Mouse (Mus musculus) ES-E14 (cell line): ENCODE results near the gene Ldb2. TPM values are rescaled to one million over a fixed set of nuclear protein-coding genes. Genes with fewer than 3 reads are reported as not detected.

Experiments used
- DNase-seq: peaks from one replicate; pipeline ENCODE4 v3.0.0-alpha.2; 2013; ENCODE audit warnings: low read depth, low spot score
- H3K27ac ChIP-seq: 2 replicates; pipeline ENCODE4 v1.5.1; 2012; ENCODE audit warnings: low read depth, mild to moderate bottlenecking, low read length, moderate library complexity, mixed read lengths; ENCODE audit not compliant: poor library complexity, insufficient read depth, severe bottlenecking
- H3K36me3 ChIP-seq: 2 replicates; pipeline ENCODE4 v1.6.1; 2012; ENCODE audit warnings: mild to moderate bottlenecking, low read length, moderate library complexity, mixed read lengths; ENCODE audit not compliant: control insufficient read depth, poor library complexity, insufficient read depth, severe bottlenecking
- H3K4me1 ChIP-seq, 2 experiments: fragments of 150-350 bp in 1 of 2; sonication (generic) in 1 of 2; 2 replicates each; pipeline ENCODE4 v1.6.1; 2012; ENCODE audit warnings: low read length in 2 of 2, mild to moderate bottlenecking in 1 of 2, mixed read lengths in 1 of 2; ENCODE audit not compliant: control insufficient read depth in 2 of 2, insufficient read depth in 2 of 2, poor library complexity in 1 of 2
- H3K4me3 ChIP-seq, 2 experiments: fragments of 150-350 bp in 1 of 2; sonication (generic) in 1 of 2; 2 replicates each; pipeline ENCODE4 v1.5.1; 2012; ENCODE audit warnings: low read length in 2 of 2, low read depth in 1 of 2, mild to moderate bottlenecking in 1 of 2, mixed read lengths in 1 of 2; ENCODE audit not compliant: insufficient read depth in 1 of 2, poor library complexity in 1 of 2, severe bottlenecking in 1 of 2
- H3K9ac ChIP-seq: 2 replicates; pipeline ENCODE4 v1.6.1; 2012; ENCODE audit warnings: low read depth, mild to moderate bottlenecking, low read length, mixed read lengths; ENCODE audit not compliant: poor library complexity, insufficient read depth, severe bottlenecking
- H3K9me3 ChIP-seq: fragments of 150-350 bp; sonication (generic); 2 replicates; pipeline ENCODE4 v1.6.1; 2012; ENCODE audit warnings: low read depth, mild to moderate bottlenecking, low read length; ENCODE audit not compliant: control insufficient read depth, insufficient read depth
- CHD2 ChIP-seq: IDR thresholded peaks from 2 replicates; pipeline ENCODE4 v1.6.1; 2014; ENCODE audit warnings: mild to moderate bottlenecking, low read depth, low read length, inconsistent platforms
- HCFC1 ChIP-seq: IDR thresholded peaks from 2 replicates; pipeline ENCODE4 v1.6.1; 2012; ENCODE audit warnings: low read length, inconsistent platforms, borderline replicate concordance; ENCODE audit not compliant: insufficient read depth
- MAFK ChIP-seq: IDR thresholded peaks from 2 replicates; pipeline ENCODE4 v1.6.1; 2014; ENCODE audit warnings: mild to moderate bottlenecking, low read depth, low read length, inconsistent platforms; ENCODE audit not compliant: insufficient read depth
- ZC3H11A ChIP-seq: IDR thresholded peaks from 2 replicates; pipeline ENCODE4 v1.6.1; 2012; ENCODE audit warnings: low read depth, mild to moderate bottlenecking, inconsistent platforms, low read length, borderline replicate concordance
- ZNF384 ChIP-seq: IDR thresholded peaks from 2 replicates; pipeline ENCODE4 v1.6.1; 2012; ENCODE audit warnings: low read depth, low read length, inconsistent platforms
- in situ Hi-C, 2 experiments: fragments of 600-800 bp; cut with MboI; formaldehyde crosslinking; loops; one replicate each; pipeline ENCODE4 v1.15.1; 2025; ENCODE audit warnings: low sequenced_read_pairs in 2 of 2, inconsistent platforms in 1 of 2; ENCODE audit not compliant: unreplicated experiment in 2 of 2
- total RNA-seq: library from RNA; depleted of rRNA; stranded (reverse); fragments of 300-350 nt; gene quantifications from 2 replicates; pipeline ENCODE4 v1.2.3, GENCODE M21; 2012

Ldb2 gene
- total RNA-seq, 1 experiment: 0.40 TPM

GRCm38 (mm10) chr5:44656707-44657106, 142.8 kb downstream of the Ldb2 start:
- H3K27ac ChIP-seq: no peak overlapping the region
- no peaks in the 10 kb centered on the region for H3K36me3 ChIP-seq
- no peak overlapping the region for H3K4me3 ChIP-seq
- H3K4me1 ChIP-seq: no peaks in the 10 kb centered on the region
- peak; percentile 19 for DNase-seq
- in situ Hi-C loops: loop anchor here in 1 of 2 experiments (25.0 kb wide), 1 partner anchor 344 kb away; no protein-coding TSS in a partner anchor
- no peak overlapping the region for H3K9ac ChIP-seq
- TF ChIP-seq ZNF384 (no peak), ZC3H11A (0 out of 2 replicates have a peak, but pooled peaks have one; percentile 33), CHD2 (no peak), HCFC1 (no peak)
- no peaks in the 10 kb centered on the region for H3K9me3 ChIP-seq

DNA sequence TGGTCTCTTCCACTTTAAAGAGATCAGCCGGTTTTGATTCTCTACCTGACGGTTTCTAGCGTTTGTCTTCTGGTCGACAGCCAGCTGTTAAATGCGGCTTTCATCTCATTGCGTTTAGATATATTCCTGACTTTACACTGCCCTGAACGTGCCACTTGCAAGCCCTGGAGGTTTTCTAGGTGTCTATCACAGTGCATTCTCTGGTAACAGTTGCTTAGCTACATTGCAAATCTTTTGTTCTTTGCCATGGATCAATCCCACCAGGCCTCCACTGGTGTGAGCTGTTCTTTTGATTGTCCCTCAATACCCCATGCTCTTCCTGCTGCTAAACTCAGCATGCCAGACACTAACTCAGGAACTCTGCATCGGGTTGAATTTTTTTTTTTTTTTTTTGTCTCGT, 145.1 kb downstream of the Ldb2 start:
- Histone ChIP-seq H3K36me3 (no peaks in the 10 kb centered on the region), H3K27ac (no peak overlapping the region), H3K4me3 (no peak overlapping the region), H3K9me3 (no peaks in the 10 kb centered on the region), H3K4me1 (no peaks in the 10 kb centered on the region), H3K9ac (no peak overlapping the region)
- in situ Hi-C loops: loop anchor here in 1 of 2 experiments (25.0 kb wide), 1 partner anchor 342 kb away; no protein-coding TSS in a partner anchor
- DNase-seq: no peak
- TF ChIP-seq CHD2: no peak
- TF ChIP-seq ZC3H11A: no peak

DNA sequence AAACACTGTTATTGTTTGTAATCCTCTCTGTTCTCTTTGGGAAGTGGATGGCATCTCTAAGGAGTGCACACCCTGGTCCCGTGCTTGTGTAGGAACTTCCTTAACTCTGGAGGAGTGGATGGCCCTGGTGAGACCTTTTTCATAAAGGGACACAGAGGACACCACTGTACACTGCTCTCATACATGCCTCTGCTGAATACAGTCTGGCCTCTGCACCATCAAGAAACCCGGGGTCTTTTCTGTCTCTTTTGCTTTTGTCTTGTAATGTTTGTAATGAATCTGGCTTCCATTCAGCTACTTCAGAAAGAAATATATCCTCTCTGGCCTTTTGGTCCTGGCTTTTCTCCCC, 152.7 kb downstream of the Ldb2 start:
- Histone ChIP-seq H3K9ac (no peak overlapping the region), H3K9me3 (no peaks in the 10 kb centered on the region), H3K4me3 (no peak overlapping the region), H3K27ac (no peak overlapping the region), H3K36me3 (no peaks in the 10 kb centered on the region), H3K4me1 (no peaks in the 10 kb centered on the region)
- DNase-seq: no peak
- in situ Hi-C loops: no loop called here
- TF ChIP-seq CHD2 (no peak), ZC3H11A (no peak), HCFC1 (no peak), MAFK (no peak), ZNF384 (no peak)

GRCm38 (mm10) chr5:44645952-44646841, 153.3 kb downstream of the Ldb2 start:
- no peak for TF ChIP-seq MAFK
- no peak for DNase-seq
- Histone ChIP-seq H3K27ac (no peak overlapping the region), H3K4me1 (no peaks in the 10 kb centered on the region), H3K4me3 (no peak overlapping the region), H3K9ac (no peak overlapping the region), H3K9me3 (no peaks in the 10 kb centered on the region), H3K36me3 (no peaks in the 10 kb centered on the region)
- in situ Hi-C loops: no loop called here

DNA sequence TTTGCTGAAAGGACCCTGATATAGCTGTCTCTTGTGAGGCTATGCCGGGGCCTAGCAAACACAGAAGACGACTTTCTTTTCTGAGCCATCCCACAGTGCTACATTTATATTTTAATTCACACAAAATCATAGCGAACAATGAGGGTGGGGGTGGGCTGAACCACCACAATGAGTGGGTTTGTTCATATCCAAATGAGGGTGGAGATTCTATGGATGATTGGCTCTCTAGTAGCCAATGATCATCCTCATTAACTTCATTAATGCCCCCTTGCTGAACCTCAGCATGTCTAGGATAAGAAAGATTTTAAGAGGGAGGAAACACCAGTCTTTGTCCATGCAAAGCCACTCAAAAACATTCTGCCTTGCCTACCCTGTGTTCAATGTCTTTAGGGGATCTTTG, 156.4 kb downstream of the Ldb2 start:
- Histone ChIP-seq H3K36me3 (no peaks in the 10 kb centered on the region), H3K9ac (no peak overlapping the region), H3K4me1 (no peaks in the 10 kb centered on the region), H3K9me3 (no peaks in the 10 kb centered on the region), H3K4me3 (no peak overlapping the region), H3K27ac (no peak overlapping the region)
- TF ChIP-seq HCFC1 (no peak), MAFK (no peak), CHD2 (no peak), ZC3H11A (no peak), ZNF384 (no peak)
- DNase-seq: no peak
- in situ Hi-C loops: no loop called here
